Mouse (Mus musculus): ENCODE results near the gene Stam.
"Not testable (repeated sequence)": the region's sequence is repeated elsewhere in the genome, so short reads cannot be mapped to it uniquely, and the experiment has no call there.

Gene Stam

DNA sequence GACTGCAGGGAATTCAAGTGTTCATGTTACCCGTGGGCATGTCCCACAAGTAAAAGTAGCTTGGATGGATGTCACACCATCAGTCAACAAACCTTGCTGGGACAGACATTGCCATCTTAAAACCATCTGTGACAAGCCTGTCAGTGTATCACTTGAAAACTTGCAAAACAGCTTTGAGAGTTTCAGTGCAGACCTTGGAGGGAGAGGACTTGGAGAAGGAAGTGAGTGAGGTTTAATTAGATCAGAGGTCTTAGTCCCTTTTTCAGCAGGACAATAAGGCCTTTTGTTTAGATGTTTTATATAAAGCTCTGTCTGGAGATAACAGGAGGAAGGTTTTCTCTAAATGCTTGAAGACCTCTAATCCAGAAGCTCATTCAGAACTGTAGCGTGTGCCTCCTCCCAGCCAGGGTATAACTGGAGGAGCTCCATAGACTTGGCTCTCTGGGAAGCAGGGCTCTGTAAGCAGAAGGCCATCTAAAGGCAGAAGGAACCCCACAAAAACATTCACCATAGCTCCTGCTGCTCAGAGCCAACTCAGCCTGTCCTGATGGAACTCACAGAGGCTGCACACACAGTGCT, 124.5 kb downstream of the Stam start:
- DNase-seq, result not testable (repeated sequence)

Measured in thymus, postnatal 36 days (tissue).